Mouse (Mus musculus): ENCODE measurements around the gene Dlgap4. TPM values are rescaled to one million over a fixed set of nuclear protein-coding genes. Genes with fewer than 3 reads are reported as not detected.

The Dlgap4 gene
- 100 to 1,000 TPM; 223 to 241 TPM for total RNA-seq (2021)

GRCm38 (mm10) chr2:156613541-156614257 is at the start of gene Dlgap4:
Gene Dlgap4 (plus strand): TSS chr2:156613705.
- intact Hi-C loops (cut with DNase I), result loop anchor here (1.0 to 5.0 kb wide), 3 partner anchors 28 to 91 kb away; no protein-coding TSS in a partner anchor

DNA sequence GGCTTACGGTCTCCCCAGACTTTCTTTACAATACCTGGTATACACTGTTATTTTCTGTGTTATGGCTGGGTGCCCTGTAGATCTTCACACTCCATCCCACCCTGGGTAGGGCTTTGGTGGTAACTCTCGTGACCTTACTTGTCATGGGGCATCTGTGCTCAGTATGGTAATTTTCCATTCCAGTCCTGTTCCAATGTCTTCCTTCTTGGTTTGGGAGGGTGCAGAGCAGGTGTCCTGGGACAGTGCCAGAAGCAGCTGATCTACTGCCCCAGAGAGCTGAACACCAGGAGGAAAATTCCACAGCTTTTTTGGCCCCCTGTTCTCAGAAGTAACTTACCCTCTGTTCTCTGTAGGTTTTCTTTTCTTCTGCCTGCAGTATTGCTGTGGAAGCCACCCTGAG is 47.0 kb upstream of the Dlgap4 start:
- intact Hi-C loops (cut with DNase I), result no loop called here
- DNase-seq (ENCODE audit: low spot score in 2 of 2), result no peak

More at GRCm38 (mm10) chr2:156613541-156614257, at the start of gene Dlgap4:
- peak; percentile 20 to 55 for DNase-seq (ENCODE audit: low spot score in 2 of 2)

DNA sequence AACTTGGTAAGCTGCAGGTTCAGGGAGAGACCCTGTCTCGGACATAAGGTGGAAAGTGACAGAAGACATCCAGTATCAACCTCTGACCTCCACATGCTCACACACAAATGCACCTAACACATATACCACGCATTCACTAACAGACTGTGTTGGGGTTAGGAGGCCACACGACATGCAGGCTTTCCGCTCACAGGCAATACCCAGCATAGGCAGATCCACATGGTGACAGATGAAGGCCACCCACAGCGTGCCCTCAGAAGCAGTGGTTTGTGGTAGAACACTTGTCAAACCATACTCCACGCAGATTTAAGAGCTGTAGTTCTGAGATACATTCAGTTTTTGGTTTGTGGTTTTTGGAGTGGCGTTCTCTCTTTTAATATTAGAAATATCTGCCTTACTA is 44.9 kb upstream of the Dlgap4 start:
- intact Hi-C loops (cut with DNase I), result no loop called here
- DNase-seq (ENCODE audit: low spot score in 2 of 2), result no peak

- intact Hi-C loops (cut with DNase I), result no loop called here
Observed at GRCm38 (mm10) chr2:156569261-156569660, 44.2 kb upstream of the Dlgap4 start.

DNA sequence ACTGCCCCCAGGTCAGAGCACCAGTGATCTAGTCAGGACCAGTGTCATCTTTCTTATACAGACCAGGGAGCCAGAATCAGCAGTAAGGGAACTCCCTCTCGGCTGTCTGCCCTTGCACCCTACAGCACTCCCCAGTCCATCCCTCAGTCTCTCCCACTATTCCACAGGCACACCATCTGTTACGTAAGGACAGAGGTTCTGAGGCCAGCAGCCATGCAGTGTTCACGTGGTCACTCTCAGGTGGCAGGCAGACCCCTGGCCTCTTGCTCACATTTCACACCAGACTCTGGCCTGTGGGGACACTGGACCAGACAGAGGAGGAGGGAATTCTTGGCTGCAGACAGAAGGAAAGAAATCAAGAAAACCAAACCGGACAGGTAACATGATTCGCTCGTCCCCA is 42.0 kb upstream of the Dlgap4 start:
- intact Hi-C loops (cut with DNase I), result no loop called here
- no peak for DNase-seq (ENCODE audit: low spot score in 2 of 2)

More at GRCm38 (mm10) chr2:156569261-156569660, 44.2 kb upstream of the Dlgap4 start:
- no peak for DNase-seq (ENCODE audit: low spot score in 2 of 2)

DNA sequence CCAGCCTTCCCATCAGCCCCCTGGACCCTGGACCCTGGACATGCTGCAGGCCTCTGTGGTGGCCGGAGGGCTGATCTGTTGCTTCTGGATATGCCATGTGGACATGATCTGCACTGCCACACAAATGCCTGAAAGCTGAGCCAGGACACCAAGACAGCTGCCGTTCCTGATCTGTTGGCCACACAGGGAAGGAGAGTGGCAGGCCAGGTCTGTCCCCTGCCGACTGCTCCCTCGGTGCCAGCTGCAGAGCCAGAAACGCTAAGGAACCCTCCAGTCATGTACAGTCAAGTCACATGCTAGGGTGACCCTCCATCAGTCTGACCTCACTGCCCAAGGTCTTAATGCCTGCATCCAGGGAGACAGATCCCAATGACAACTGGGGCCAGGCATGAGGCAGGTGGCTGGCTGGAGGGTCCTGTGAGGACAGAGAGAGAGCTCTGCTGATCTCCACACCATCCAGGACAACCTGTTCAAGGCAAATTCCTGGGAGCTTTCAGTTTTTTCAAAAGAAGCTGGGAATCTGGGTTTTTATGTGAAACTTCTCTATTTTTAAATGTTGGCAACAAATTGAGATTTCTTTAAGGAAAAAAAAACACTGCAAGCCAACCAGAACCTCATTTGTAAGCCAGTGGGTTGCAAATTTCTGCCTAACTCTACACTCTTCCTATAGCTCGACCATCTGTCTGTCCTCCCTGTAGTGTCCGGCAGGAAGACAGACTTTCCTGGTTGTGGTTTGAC is 36.5 kb upstream of the Dlgap4 start:
- DNase-seq (ENCODE audit: low spot score in 2 of 2), result peak in 1 of 2 experiments; percentile 52
- intact Hi-C loops (cut with DNase I), result no loop called here

- intact Hi-C loops (cut with DNase I), result loop anchor here (2.0 kb wide), 1 partner anchor 86 kb away; no protein-coding TSS in a partner anchor
- no peak for DNase-seq (ENCODE audit: low spot score in 2 of 2)
Observed at GRCm38 (mm10) chr2:156580507-156580906, 33.0 kb upstream of the Dlgap4 start.

- DNase-seq (ENCODE audit: low spot score in 2 of 2), result peak; percentile 89 to 98
- intact Hi-C loops (cut with DNase I), result loop anchor here (1.0 to 2.0 kb wide), 2 partner anchors 86 to 136 kb away; no protein-coding TSS in a partner anchor
Observed at GRCm38 (mm10) chr2:156581244-156581643, 32.3 kb upstream of the Dlgap4 start.

- DNase-seq (ENCODE audit: low spot score in 2 of 2), result no peak
- intact Hi-C loops (cut with DNase I), result no loop called here
Observed at GRCm38 (mm10) chr2:156582887-156583286, 30.6 kb upstream of the Dlgap4 start.

DNA sequence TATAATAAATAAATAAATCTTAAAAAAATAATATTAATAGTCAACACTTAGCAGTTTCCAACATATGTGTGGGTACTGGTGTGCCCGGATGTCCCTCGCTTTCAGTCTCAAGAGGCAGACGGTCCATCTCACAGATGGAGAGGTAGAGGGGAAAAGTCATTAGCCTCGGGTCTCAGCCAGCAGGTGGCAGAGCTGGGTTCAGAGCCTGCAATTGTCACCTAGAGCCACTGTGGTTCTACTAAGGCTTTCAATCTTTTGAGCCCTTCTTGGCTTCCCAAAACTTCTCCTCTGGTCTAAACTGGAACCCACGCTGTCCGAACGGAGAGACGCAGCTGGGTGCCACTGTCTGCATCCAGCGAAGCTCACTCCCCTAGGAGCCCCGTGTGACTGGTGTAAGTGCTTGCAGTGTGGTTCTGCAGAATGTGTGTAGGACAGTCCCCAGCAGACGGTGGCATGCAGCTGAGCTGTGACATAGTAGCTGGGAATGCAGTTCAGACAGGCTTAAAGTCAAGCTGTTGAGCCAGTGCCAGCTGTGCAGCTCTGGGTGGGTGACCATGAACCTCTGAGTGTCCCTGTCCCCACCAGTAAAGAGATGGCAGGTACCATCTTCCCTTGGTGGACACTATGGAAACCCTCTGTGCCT is 29.2 kb upstream of the Dlgap4 start:
- peak; percentile 31 to 45 for DNase-seq (ENCODE audit: low spot score in 2 of 2)
- intact Hi-C loops (cut with DNase I), result no loop called here

- DNase-seq (ENCODE audit: low spot score in 2 of 2), result peak; percentile 65 to 85
- intact Hi-C loops (cut with DNase I), result loop anchor here (1.0 kb wide), 1 partner anchor 28 kb away; the partner anchor contains the start of gene Dlgap4
Observed at GRCm38 (mm10) chr2:156584797-156585471, 28.6 kb upstream of the Dlgap4 start.

DNA sequence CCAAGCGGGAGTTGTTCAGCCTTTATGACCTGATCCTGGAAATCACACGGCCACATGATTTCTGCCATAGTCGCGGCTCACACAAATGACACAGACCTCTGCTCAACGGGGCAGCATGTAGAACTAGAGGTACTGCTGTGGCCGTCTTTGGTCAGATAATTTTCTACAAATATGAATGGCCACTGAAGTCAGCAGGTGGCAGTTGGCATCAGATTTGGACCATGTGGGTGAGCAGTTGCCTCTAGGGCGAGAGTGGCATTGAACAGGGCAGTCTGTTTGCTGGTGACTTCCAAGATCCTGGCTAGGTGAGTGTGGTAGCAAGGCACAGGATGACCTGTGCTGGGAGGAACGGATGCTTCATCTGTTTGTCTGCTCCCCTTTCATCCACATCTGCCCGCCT is 24.0 kb upstream of the Dlgap4 start:
- DNase-seq (ENCODE audit: low spot score in 2 of 2), result no peak
- intact Hi-C loops (cut with DNase I), result no loop called here

DNA sequence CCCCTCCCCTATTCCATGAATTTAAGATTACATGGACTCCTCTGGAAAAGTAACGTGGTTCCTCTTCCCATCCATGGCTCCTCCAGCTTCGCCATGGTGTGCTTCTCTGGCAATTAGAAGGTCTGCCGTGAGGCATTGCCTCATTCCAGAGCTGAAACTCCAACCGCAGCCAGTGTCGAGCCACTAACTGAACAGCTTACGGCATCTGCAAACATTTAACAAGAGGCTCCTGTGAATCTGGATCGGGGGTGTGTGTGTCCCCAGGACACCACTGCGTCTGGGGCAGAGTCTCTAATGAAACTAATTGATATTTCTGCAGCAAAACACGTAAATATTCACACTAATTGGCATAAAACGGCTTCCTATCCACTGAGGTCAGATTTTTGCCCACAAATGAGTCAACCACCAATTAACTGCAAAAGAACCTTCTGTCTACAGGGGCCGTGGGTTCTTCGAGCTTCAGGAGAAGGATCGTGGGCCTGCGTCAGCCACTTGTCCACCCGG is 18.5 kb upstream of the Dlgap4 start:
- intact Hi-C loops (cut with DNase I), result no loop called here
- no peak for DNase-seq (ENCODE audit: low spot score in 2 of 2)

- no peak for DNase-seq (ENCODE audit: low spot score in 2 of 2)
- intact Hi-C loops (cut with DNase I), result no loop called here
Observed at GRCm38 (mm10) chr2:156602581-156602980, 10.9 kb upstream of the Dlgap4 start.

DNA sequence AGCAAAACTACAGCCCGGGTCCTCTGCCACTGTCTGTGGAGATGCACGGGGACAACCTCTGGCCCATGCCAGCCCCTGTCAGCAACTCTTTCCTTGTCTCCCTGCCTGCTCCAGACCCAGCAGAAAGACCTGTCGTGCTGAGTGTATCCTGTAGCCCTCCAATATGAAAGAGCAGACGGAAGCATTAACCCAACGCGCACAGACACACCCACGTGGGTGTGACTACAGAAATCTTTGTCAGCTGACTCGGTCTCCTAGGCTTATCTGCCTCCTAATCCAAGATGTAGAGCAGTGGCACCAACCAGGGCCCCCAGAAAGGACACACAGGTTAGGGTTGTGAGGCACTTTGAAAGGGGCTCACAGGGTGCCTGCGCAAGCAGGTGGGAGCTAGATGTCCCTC is 9.8 kb upstream of the Dlgap4 start:
- no peak for DNase-seq (ENCODE audit: low spot score in 2 of 2)
- intact Hi-C loops (cut with DNase I), result no loop called here

- intact Hi-C loops (cut with DNase I), result no loop called here
- DNase-seq (ENCODE audit: low spot score in 2 of 2), result no peak
Observed at GRCm38 (mm10) chr2:156605144-156605543, 8.4 kb upstream of the Dlgap4 start.

- intact Hi-C loops (cut with DNase I), result no loop called here
- no peak for DNase-seq (ENCODE audit: low spot score in 2 of 2)
Observed at GRCm38 (mm10) chr2:156605971-156606370, 7.5 kb upstream of the Dlgap4 start.

- peak; percentile 78 to 83 for DNase-seq (ENCODE audit: low spot score in 2 of 2)
- intact Hi-C loops (cut with DNase I), result loop anchor here (1.0 to 5.0 kb wide), 3 partner anchors 28 to 92 kb away; no protein-coding TSS in a partner anchor
Observed at GRCm38 (mm10) chr2:156613081-156613540, 394 bp upstream of the Dlgap4 start.

DNA sequence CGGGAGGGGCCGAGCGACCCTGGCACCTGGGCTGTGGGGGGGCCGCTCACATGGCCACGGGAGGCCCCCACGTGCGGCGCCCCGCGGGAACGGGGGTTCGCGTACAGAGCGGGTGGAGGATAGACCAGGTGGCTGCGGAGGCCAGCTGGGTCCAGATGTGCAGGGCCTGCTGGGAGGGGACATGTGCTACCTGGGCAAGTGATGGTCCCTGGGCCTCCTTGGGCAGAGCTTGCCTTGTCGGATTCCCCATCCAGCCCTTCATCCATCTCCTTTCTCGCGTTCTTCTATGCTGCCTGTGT is 702 bp downstream of the Dlgap4 start:
- intact Hi-C loops (cut with DNase I), result loop anchor here (5.0 kb wide), 1 partner anchor 58 kb away; no protein-coding TSS in a partner anchor
- DNase-seq (ENCODE audit: low spot score in 2 of 2), result peak; percentile 21 to 36

Measured in left cerebral cortex, postnatal 25 days (tissue).